Mouse (Mus musculus) small intestine, adult 2 months (tissue): Measurements from ENCODE around the gene Cyp26b1.

Experiments used
- CTCF ChIP-seq: fragments of 200-500 bp; IDR thresholded peaks from 2 replicates; pipeline ENCODE4 v1.5.1; 2012; ENCODE audit warnings: low read depth, mild to moderate bottlenecking, control low read depth, inconsistent platforms, low read length, moderate library complexity, mixed read lengths; ENCODE audit not compliant: insufficient replicate concordance, insufficient read length; ENCODE audit errors: extremely low read depth
- POLR2A ChIP-seq: fragments of 200-500 bp; IDR thresholded peaks from 2 replicates; pipeline ENCODE4 v1.6.1; 2012; ENCODE audit warnings: low read depth, mild to moderate bottlenecking, control low read depth, inconsistent platforms, low read length, moderate library complexity

DNA sequence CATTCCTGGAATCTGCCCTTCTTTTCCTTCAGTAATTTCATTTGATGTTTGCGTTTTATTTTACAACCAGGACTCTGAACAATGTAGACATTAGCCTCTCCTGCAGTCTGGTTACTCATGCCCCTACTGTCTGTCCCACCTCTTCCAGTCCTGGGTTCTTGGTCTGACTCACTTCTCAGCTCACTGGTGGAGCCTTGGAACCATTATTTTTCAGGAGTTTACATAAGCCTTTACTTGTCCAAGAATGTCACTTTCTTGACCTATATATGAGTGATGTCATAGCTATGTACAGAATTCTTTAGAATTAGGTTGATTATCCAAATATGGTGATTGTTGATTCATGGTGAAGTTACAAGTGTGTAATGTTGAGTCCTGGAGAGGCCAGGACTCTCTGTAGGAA is 32.5 kb downstream of the Cyp26b1 start:
- TF ChIP-seq CTCF, result no peak
- TF ChIP-seq POLR2A, result no peak
